Mouse (Mus musculus): ENCODE data around the gene Pipox.

DNA sequence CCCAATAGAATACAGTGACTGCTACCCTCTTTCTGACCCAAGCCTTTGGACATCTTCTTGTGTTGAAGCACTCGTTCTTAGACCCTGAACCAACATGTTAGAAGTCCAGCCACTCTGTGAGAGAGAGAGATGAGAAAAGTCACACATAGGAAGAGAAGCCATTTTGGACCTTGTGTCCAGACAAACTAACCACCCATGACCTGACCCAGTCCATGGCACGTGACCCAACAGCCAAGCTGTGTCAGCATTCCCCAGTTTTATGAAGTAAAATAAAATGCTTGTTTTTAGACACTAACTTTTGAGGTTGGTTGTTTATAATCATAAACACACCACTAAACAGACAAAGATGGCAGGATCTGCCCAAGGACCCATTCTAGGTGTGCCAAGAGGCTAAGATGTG is 1.1 kb upstream of the Pipox start:
- TF ChIP-seq CTCF (IDR thresholded peaks at IDR 0.05; ENCODE audit: borderline replicate concordance, extremely low read depth, insufficient read depth, insufficient read length) (no peak), POLR2A (IDR thresholded peaks at IDR 0.05; ENCODE audit: borderline replicate concordance, extremely low read depth, insufficient read depth, insufficient read length, poor library complexity, severe bottlenecking) (no peak)

Measured in brain, embryonic 14.5 days (tissue).